Mouse (Mus musculus): ENCODE results near the gene Brip1. TPM values are rescaled to one million over a fixed set of nuclear protein-coding genes. Genes with fewer than 3 reads are reported as not detected.
"Not testable (repeated sequence)": the region's sequence is repeated elsewhere in the genome, so short reads cannot be mapped to it uniquely, and the experiment has no call there.

Brip1 gene
- polyA plus RNA-seq, 1 experiment from 2014 or later: 0.79 TPM

DNA sequence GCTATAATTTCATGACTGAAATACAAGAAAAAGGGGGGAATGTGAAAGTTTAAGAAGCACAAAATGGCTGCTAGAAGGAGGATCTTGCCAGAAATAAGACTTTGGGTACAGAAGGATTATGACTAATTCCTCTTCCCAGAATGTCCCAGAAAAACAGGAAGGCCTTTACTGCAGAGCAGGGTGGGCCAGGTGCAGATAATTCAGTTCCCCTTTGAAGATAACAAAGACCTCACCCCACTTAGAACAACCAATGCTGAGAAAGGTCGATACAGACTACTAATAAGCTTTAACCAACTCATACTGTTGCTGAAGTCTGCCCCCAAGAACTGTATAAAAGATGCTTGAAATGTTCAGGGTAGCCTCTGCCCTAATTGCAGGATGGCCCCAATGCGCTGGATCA lies 8.1 kb upstream of the Brip1 start:
- Histone ChIP-seq H3K27me3 (replicated peaks; ENCODE audit: insufficient read depth, low read length) (no peaks in the 10 kb centered on the region), H3K9me3 (ENCODE audit: low read length) (no peaks in the 10 kb centered on the region), H3K9ac (replicated peaks; ENCODE audit: low read depth) (no peak overlapping the region), H3K4me3 (ENCODE audit: low read depth, low read length) (no peak overlapping the region), H3K27ac (ENCODE audit: low read length) (no peak overlapping the region), H3K4me2 (replicated peaks; ENCODE audit: low read depth, low read length) (no peak overlapping the region), H3K36me3 (ENCODE audit: insufficient read depth, low read length) (peaks cover 3% of the 10 kb centered on the region; the same call in 1 of the 2 replicates), H3K4me1 (ENCODE audit: insufficient read depth, low read depth, low read length) (no peaks in the 10 kb centered on the region)
- no peak for ATAC-seq
- DNase-seq (ENCODE audit: low spot score): no peak
- 89% methylated on average over 2 of the region's 2 CpGs for WGBS
- TF ChIP-seq EP300 (IDR thresholded peaks at IDR 0.05) (no peak), CTCF (IDR thresholded peaks at IDR 0.05) (no peak)

DNA sequence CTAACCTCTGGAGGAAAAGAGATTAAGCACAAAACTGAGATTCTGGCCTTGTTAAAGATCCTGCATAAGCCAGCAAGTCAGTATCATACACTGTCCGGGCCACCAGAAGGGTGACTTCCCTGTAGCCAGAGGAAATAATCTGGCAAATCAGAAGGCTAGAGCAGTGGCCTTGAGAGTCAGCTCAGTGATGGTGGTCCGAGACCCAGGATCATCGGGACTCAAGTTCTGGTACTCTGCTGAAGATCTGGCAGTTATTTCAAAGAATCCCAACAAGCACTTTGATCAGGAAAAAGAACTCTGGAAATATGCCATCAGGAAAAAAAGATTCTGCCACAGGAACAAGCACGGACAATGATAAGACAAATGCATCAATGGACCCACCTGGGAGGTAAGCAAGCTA lies 4.9 kb upstream of the Brip1 start:
- ATAC-seq (no peak), DNase-seq (ENCODE audit: low spot score) (no peak)
- Histone ChIP-seq H3K27me3 (replicated peaks; ENCODE audit: insufficient read depth, low read length) (no peaks in the 10 kb centered on the region), H3K4me1 (ENCODE audit: insufficient read depth, low read depth, low read length) (no peaks in the 10 kb centered on the region), H3K36me3 (ENCODE audit: insufficient read depth, low read length) (peaks cover 3% of the 10 kb centered on the region; the same call in 1 of the 2 replicates), H3K27ac (ENCODE audit: low read length) (no peak overlapping the region), H3K4me2 (replicated peaks; ENCODE audit: low read depth, low read length) (no peak overlapping the region), H3K9me3 (ENCODE audit: low read length) (no peaks in the 10 kb centered on the region), H3K4me3 (ENCODE audit: low read depth, low read length) (no peak overlapping the region), H3K9ac (replicated peaks; ENCODE audit: low read depth) (no peak overlapping the region)
- 91% methylated on average over 4 of the region's 4 CpGs for WGBS
- TF ChIP-seq EP300 (IDR thresholded peaks at IDR 0.05): no peak
- TF ChIP-seq CTCF (IDR thresholded peaks at IDR 0.05): no peak

GRCm38 (mm10) chr11:86205031-86205430 lies 4.0 kb upstream of the Brip1 start:
- 94% methylated on average over 5 of the region's 5 CpGs for WGBS
- no peak for ATAC-seq

GRCm38 (mm10) chr11:86201901-86202675 lies 1.1 kb upstream of the Brip1 start:
- 34% methylated on average over 16 of the region's 16 CpGs for WGBS

More at GRCm38 (mm10) chr11:86205031-86205430, 4.0 kb upstream of the Brip1 start:
- H3K4me2 ChIP-seq (replicated peaks; ENCODE audit: low read depth, low read length): no peak overlapping the region
- peaks cover 3% of the 10 kb centered on the region; the same call in 1 of the 2 replicates for H3K36me3 ChIP-seq (ENCODE audit: insufficient read depth, low read length)
- TF ChIP-seq CTCF (IDR thresholded peaks at IDR 0.05) (no peak), EP300 (IDR thresholded peaks at IDR 0.05) (no peak)
- H3K9me3 ChIP-seq (ENCODE audit: low read length): no peaks in the 10 kb centered on the region
- H3K4me1 ChIP-seq (ENCODE audit: insufficient read depth, low read depth, low read length): no peaks in the 10 kb centered on the region
- H3K27ac ChIP-seq (ENCODE audit: low read length): no peak overlapping the region
- DNase-seq (ENCODE audit: low spot score): no peak
- no peak overlapping the region for H3K4me3 ChIP-seq (ENCODE audit: low read depth, low read length)
- H3K27me3 ChIP-seq (replicated peaks; ENCODE audit: insufficient read depth, low read length): no peaks in the 10 kb centered on the region
- no peak overlapping the region for H3K9ac ChIP-seq (replicated peaks; ENCODE audit: low read depth)

GRCm38 (mm10) chr11:86200460-86201021 lies 452 bp downstream of the Brip1 start:
- no peak for TF ChIP-seq CTCF (IDR thresholded peaks at IDR 0.05)
- TF ChIP-seq EP300 (IDR thresholded peaks at IDR 0.05): no peak
- ATAC-seq: peak; percentile 60
- WGBS: under 1% methylated on average over 19 of the region's 21 CpGs

More at GRCm38 (mm10) chr11:86201901-86202675, 1.1 kb upstream of the Brip1 start:
- Histone ChIP-seq H3K27ac (ENCODE audit: low read length) (peak overlapping the region; percentile 91), H3K9me3 (ENCODE audit: low read length) (no peaks in the 10 kb centered on the region), H3K9ac (replicated peaks; ENCODE audit: low read depth) (peak overlapping the region; percentile 76), H3K27me3 (replicated peaks; ENCODE audit: insufficient read depth, low read length) (no peaks in the 10 kb centered on the region), H3K4me3 (ENCODE audit: low read depth, low read length) (peak overlapping the region; percentile 85), H3K36me3 (ENCODE audit: insufficient read depth, low read length) (peaks cover 3% of the 10 kb centered on the region; the same call in 1 of the 2 replicates), H3K4me1 (ENCODE audit: insufficient read depth, low read depth, low read length) (no peaks in the 10 kb centered on the region), H3K4me2 (replicated peaks; ENCODE audit: low read depth, low read length) (peak overlapping the region; percentile 76)
- ATAC-seq (no peak), DNase-seq (ENCODE audit: low spot score) (peak; percentile 44)
- no peak for TF ChIP-seq EP300 (IDR thresholded peaks at IDR 0.05)
- no peak for TF ChIP-seq CTCF (IDR thresholded peaks at IDR 0.05)

GRCm38 (mm10) chr11:86199733-86200132 lies 1.3 kb downstream of the Brip1 start:
- Histone ChIP-seq H3K36me3 (ENCODE audit: insufficient read depth, low read length) (no peaks in the 10 kb centered on the region), H3K4me2 (replicated peaks; ENCODE audit: low read depth, low read length) (peak overlapping the region; percentile 76; the same call in 1 of the 2 replicates), H3K9me3 (ENCODE audit: low read length) (no peaks in the 10 kb centered on the region), H3K4me3 (ENCODE audit: low read depth, low read length) (no peak overlapping the region), H3K9ac (replicated peaks; ENCODE audit: low read depth) (no peak overlapping the region), H3K27ac (ENCODE audit: low read length) (no peak overlapping the region), H3K27me3 (replicated peaks; ENCODE audit: insufficient read depth, low read length) (no peaks in the 10 kb centered on the region), H3K4me1 (ENCODE audit: insufficient read depth, low read depth, low read length) (no peaks in the 10 kb centered on the region)
- ATAC-seq (no peak), DNase-seq (ENCODE audit: low spot score) (no peak)
- no peak for TF ChIP-seq EP300 (IDR thresholded peaks at IDR 0.05)
- TF ChIP-seq CTCF (IDR thresholded peaks at IDR 0.05): no peak
- WGBS: 42% methylated on average over 4 of the region's 4 CpGs

More at GRCm38 (mm10) chr11:86200460-86201021, 452 bp downstream of the Brip1 start:
- peak overlapping the region; percentile 85 for H3K4me3 ChIP-seq (ENCODE audit: low read depth, low read length)
- no peak overlapping the region; the same call in 1 of the 2 replicates for H3K9ac ChIP-seq (replicated peaks; ENCODE audit: low read depth)
- H3K4me2 ChIP-seq (replicated peaks; ENCODE audit: low read depth, low read length): peak overlapping the region; percentile 76
- H3K27ac ChIP-seq (ENCODE audit: low read length): peak overlapping the region; percentile 68; the same call in 1 of the 2 replicates
- no peaks in the 10 kb centered on the region for H3K36me3 ChIP-seq (ENCODE audit: insufficient read depth, low read length)
- H3K9me3 ChIP-seq (ENCODE audit: low read length): no peaks in the 10 kb centered on the region
- no peaks in the 10 kb centered on the region for H3K4me1 ChIP-seq (ENCODE audit: insufficient read depth, low read depth, low read length)
- DNase-seq (ENCODE audit: low spot score): no peak
- H3K27me3 ChIP-seq (replicated peaks; ENCODE audit: insufficient read depth, low read length): no peaks in the 10 kb centered on the region

DNA sequence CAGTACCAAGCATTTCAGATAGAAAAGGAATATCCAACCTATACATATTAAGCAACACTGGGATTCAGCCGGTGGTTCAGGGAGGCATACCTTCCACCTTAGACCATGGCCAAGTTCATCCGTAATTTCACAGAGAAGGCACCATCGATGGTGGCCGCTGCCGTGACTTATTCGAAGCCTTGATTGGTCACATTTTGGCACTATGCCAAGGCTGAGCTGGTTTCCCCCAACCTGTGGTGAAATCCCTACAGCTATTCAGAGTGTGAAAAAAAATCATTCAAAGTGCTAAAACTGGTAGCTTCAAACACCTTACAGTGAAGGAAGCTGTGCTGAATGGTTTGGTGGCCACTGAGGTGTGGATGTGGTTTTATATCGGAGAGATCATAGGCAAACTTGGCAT lies 15.8 kb downstream of the Brip1 start:
- 79% methylated on average over 7 of the region's 7 CpGs for WGBS
- H3K27ac ChIP-seq (ENCODE audit: low read length); H3K27me3 ChIP-seq (replicated peaks; ENCODE audit: insufficient read depth, low read length); H3K9me3 ChIP-seq (ENCODE audit: low read length); H3K4me1 ChIP-seq (ENCODE audit: insufficient read depth, low read depth, low read length); H3K4me2 ChIP-seq (replicated peaks; ENCODE audit: low read depth, low read length); H3K9ac ChIP-seq (replicated peaks; ENCODE audit: low read depth); ATAC-seq; H3K36me3 ChIP-seq (ENCODE audit: insufficient read depth, low read length); DNase-seq (ENCODE audit: low spot score); H3K4me3 ChIP-seq (ENCODE audit: low read depth, low read length): not testable (repeated sequence)

All from lung, postnatal 0 days (tissue).